Mouse (Mus musculus) MEL (cell line): ENCODE measurements around the gene Snap29. TPM values are rescaled to one million over a fixed set of nuclear protein-coding genes. Genes with fewer than 3 reads are reported as not detected.

Experiments used
- DNase-seq: peaks from one replicate; pipeline ENCODE4 v3.0.0; 2011; ENCODE audit warnings: low read depth, low spot score
- H3K27ac ChIP-seq: 2 replicates; pipeline ENCODE4 v1.5.1; 2012; ENCODE audit warnings: low read depth, mild to moderate bottlenecking, control low read depth, low read length, moderate library complexity; ENCODE audit not compliant: control insufficient read depth
- H3K27me3 ChIP-seq, 2 experiments: fragments of 150-350 bp in 1 of 2; sonication (generic) in 1 of 2; 2 replicates each; pipeline ENCODE4 v1.6.1; 2012; ENCODE audit warnings: low read length in 2 of 2, mild to moderate bottlenecking in 2 of 2, improper control_type of control experiment in 1 of 2, moderate library complexity in 1 of 2; ENCODE audit not compliant: insufficient read depth in 2 of 2, control insufficient read depth in 1 of 2
- H3K36me3 ChIP-seq, 2 experiments: 2 replicates each; pipeline ENCODE4 v1.6.1; 2012 to 2014; ENCODE audit warnings: low read length in 2 of 2, improper control_type of control experiment in 1 of 2, inconsistent platforms in 1 of 2, mild to moderate bottlenecking in 1 of 2; ENCODE audit not compliant: insufficient read depth in 2 of 2, control insufficient read depth in 1 of 2
- H3K4me1 ChIP-seq, 2 experiments: fragments of 150-350 bp in 1 of 2; sonication (generic) in 1 of 2; 2 replicates each; pipeline ENCODE4 v1.6.1; 2012; ENCODE audit warnings: low read length in 2 of 2, improper control_type of control experiment in 1 of 2, mild to moderate bottlenecking in 1 of 2; ENCODE audit not compliant: insufficient read depth in 2 of 2, control insufficient read depth in 1 of 2
- H3K4me3 ChIP-seq, 2 experiments: fragments of 150-350 bp in 1 of 2; sonication (generic) in 1 of 2; 2 replicates each; pipeline ENCODE4 v1.5.1; 2012; ENCODE audit warnings: low read depth in 2 of 2, low read length in 2 of 2, mild to moderate bottlenecking in 2 of 2, moderate library complexity in 2 of 2, control low read depth in 1 of 2, improper control_type of control experiment in 1 of 2; ENCODE audit not compliant: control insufficient read depth in 1 of 2, insufficient read depth in 1 of 2
- H3K79me2 ChIP-seq: 2 replicates; pipeline ENCODE4 v1.6.1; 2012; ENCODE audit warnings: mild to moderate bottlenecking, low read length, moderate library complexity; ENCODE audit not compliant: control insufficient read depth, poor library complexity, insufficient read depth
- H3K9ac ChIP-seq: 2 replicates; pipeline ENCODE4 v1.6.1; 2012; ENCODE audit warnings: low read depth, mild to moderate bottlenecking, control low read depth, low read length, moderate library complexity; ENCODE audit not compliant: control insufficient read depth, poor library complexity, severe bottlenecking
- H3K9me3 ChIP-seq: fragments of 150-350 bp; sonication (generic); replicated peaks from 2 replicates; pipeline ENCODE4 v1.6.1; 2012; ENCODE audit warnings: mild to moderate bottlenecking, low read length, improper control_type of control experiment, moderate library complexity; ENCODE audit not compliant: insufficient read depth
- BHLHE40 ChIP-seq: IDR thresholded peaks from 2 replicates; pipeline ENCODE4 v1.6.1; 2012; ENCODE audit warnings: low read depth, mild to moderate bottlenecking, inconsistent platforms, low read length, improper control_type of control experiment, borderline replicate concordance
- CHD2 ChIP-seq: IDR thresholded peaks from 2 replicates; pipeline ENCODE4 v1.6.1; 2011; ENCODE audit warnings: low read length, improper control_type of control experiment
- CTCF ChIP-seq, 3 experiments: IDR thresholded peaks in 2 of 3; conservative IDR thresholded peaks in 1 of 3; 2 replicates each; pipeline ENCODE4 v1.5.1; 2011 to 2012; ENCODE audit warnings: low read length in 3 of 3, low read depth in 2 of 3, mild to moderate bottlenecking in 2 of 3, improper control_type of control experiment in 1 of 3, inconsistent platforms in 1 of 3, mixed read lengths in 1 of 3, moderate library complexity in 1 of 3; ENCODE audit not compliant: control insufficient read depth in 1 of 3, insufficient read depth in 1 of 3, poor library complexity in 1 of 3, severe bottlenecking in 1 of 3
- ELF1 ChIP-seq: IDR thresholded peaks from 2 replicates; pipeline ENCODE4 v1.6.1; 2014; ENCODE audit warnings: low read depth, mild to moderate bottlenecking, inconsistent platforms, low read length, improper control_type of control experiment, moderate library complexity
- HCFC1 ChIP-seq: IDR thresholded peaks from 2 replicates; pipeline ENCODE4 v1.6.1; 2012; ENCODE audit warnings: low read depth, mild to moderate bottlenecking, inconsistent platforms, low read length, improper control_type of control experiment, moderate library complexity
- JUND ChIP-seq: IDR thresholded peaks from 2 replicates; pipeline ENCODE4 v1.6.1; 2011; ENCODE audit warnings: low read depth, mild to moderate bottlenecking, improper control_type of control experiment, low read length
- MAX ChIP-seq: IDR thresholded peaks from 2 replicates; pipeline ENCODE4 v1.6.1; 2011; ENCODE audit warnings: low read length, improper control_type of control experiment
- MYB ChIP-seq: IDR thresholded peaks from 2 replicates; pipeline ENCODE4 v1.6.1; 2011; ENCODE audit warnings: mild to moderate bottlenecking, low read depth, low read length, improper control_type of control experiment
- POLR2AphosphoS2 ChIP-seq: IDR thresholded peaks from 2 replicates; pipeline ENCODE4 v1.6.1; 2011; ENCODE audit warnings: low read length, improper control_type of control experiment
- POLR2AphosphoS5 ChIP-seq: IDR thresholded peaks from 2 replicates; pipeline ENCODE4 v1.6.1; 2012; ENCODE audit warnings: low read depth, borderline replicate concordance, mild to moderate bottlenecking, inconsistent platforms, low read length, moderate library complexity, mixed read lengths
- SMC3 ChIP-seq: IDR thresholded peaks from 2 replicates; pipeline ENCODE4 v1.6.1; 2011; ENCODE audit warnings: low read depth, low read length, improper control_type of control experiment
- TAL1 ChIP-seq: IDR thresholded peaks from 2 replicates; pipeline ENCODE4 v1.6.1; 2012; ENCODE audit warnings: mild to moderate bottlenecking, inconsistent platforms, low read length, moderate library complexity, mixed read lengths
- USF2 ChIP-seq, 2 experiments: IDR thresholded peaks; 2 replicates each; pipeline ENCODE4 v1.6.1; 2011 to 2012; ENCODE audit warnings: improper control_type of control experiment in 2 of 2, low read length in 2 of 2, borderline replicate concordance in 1 of 2, inconsistent platforms in 1 of 2, low read depth in 1 of 2, mild to moderate bottlenecking in 1 of 2; ENCODE audit not compliant: insufficient read depth in 1 of 2
- ZKSCAN1 ChIP-seq: IDR thresholded peaks from 2 replicates; pipeline ENCODE4 v1.6.1; 2012; ENCODE audit warnings: low read depth, mild to moderate bottlenecking, inconsistent platforms, low read length, improper control_type of control experiment, moderate library complexity
- ZNF384 ChIP-seq: IDR thresholded peaks from 2 replicates; pipeline ENCODE4 v1.6.1; 2012; ENCODE audit warnings: low read depth, mild to moderate bottlenecking, inconsistent platforms, low read length, improper control_type of control experiment
- polyA plus RNA-seq, 2 experiments: library from polyadenylated mRNA; stranded (reverse) in 1 of 2; unstranded in 1 of 2; fragments of >175 nt in 1 of 2; fragments of >200 nt in 1 of 2; gene quantifications; 2 replicates each; pipeline versions ENCODE4 v1.2.1 to v1.2.4; 2012; ENCODE audit warnings: low replicate concordance in 2 of 2, low read depth in 1 of 2; ENCODE audit not compliant: insufficient read length in 2 of 2, insufficient read depth in 1 of 2, missing spikeins in 1 of 2
- total RNA-seq: library from RNA; depleted of rRNA; stranded (reverse); fragments of 300-350 nt; gene quantifications from 2 replicates; pipeline ENCODE4 v1.2.3, GENCODE M21; 2012

Gene Snap29
- total and polyA plus RNA-seq, 3 experiments, result 11.6 to 11.8 TPM; not detected in 1

DNA sequence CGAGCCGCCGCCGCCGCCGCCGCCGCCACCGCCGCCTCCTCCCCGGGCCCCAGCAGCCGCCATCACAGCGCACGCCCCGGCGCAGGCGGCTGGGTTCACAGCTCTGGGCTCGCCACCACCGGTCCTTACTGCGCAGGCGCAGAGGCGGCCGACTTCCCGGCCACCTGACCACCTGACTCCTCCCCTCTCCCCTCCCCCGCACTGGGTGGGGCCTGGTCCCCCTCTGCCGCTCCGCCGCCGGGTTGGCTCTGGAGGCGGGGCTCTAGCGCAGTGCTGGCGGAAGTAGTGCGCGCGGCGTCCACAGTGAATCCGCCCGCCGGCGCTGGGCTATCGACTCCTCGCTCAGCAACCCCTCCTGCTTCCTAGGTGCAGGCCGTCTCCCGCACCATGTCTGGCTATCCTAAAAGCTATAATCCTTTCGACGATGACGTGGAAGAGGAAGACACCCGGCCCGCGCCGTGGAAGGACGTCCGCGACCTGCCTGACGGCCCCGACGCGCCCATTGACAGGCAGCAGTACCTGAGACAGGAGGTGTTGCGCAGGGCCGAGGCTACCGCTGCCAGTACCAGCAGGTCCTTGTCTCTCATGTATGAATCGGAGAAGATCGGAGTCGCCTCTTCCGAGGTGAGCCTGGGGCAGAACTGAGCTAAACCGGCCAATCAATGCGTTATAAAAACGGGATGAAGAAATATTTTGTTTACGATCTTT lies at the start of gene Snap29, which contains the start of gene Pi4ka (continued):
- TF ChIP-seq TAL1 (no peak), HCFC1 (peak; percentile 90), POLR2AphosphoS2 (peak; percentile 58; the same call in 1 of the 2 replicates), JUND (no peak), SMC3 (peak; percentile 8; the same call in 1 of the 2 replicates)

DNA sequence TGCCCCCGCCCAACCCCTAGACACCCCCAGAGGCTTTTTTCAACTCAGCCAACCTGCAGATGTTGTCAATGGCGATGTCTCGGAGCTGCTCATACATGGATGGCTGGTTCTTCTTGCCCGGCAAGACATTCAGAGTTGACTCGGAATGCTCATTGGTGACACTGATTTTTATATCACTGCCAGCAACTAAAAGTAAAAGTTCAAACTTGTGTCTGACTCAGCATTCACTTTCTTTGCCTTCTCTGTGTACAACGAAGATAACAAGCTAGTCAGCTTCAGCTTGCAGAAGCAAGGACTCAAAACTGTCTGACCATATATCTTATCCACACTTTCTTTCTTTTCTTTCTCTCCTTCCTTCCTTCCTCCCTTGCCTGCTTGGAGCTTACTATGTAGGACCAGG lies 49.8 kb upstream of the Snap29 start:
- Histone ChIP-seq H3K36me3 (peaks cover 0 to 3% of the 10 kb centered on the region in 2 experiments; a peak in 2 of 4 replicates), H3K9ac (no peak overlapping the region), H3K9me3 (no peaks in the 10 kb centered on the region), H3K4me3 (no peak overlapping the region), H3K27ac (no peak overlapping the region), H3K79me2 (no peaks in the 10 kb centered on the region), H3K27me3 (no peaks in the 10 kb centered on the region), H3K4me1 (no peaks in the 10 kb centered on the region)
- DNase-seq, result no peak
- TF ChIP-seq SMC3, result no peak
- no peak for TF ChIP-seq CHD2
- TF ChIP-seq ZKSCAN1, result no peak
- no peak for TF ChIP-seq USF2 (IDR thresholded peaks at IDR 0.05; ENCODE audit: borderline replicate concordance in 1 of 2, insufficient read depth in 1 of 2, low read depth in 1 of 2, low read length in 2 of 2)
- TF ChIP-seq POLR2AphosphoS5, result no peak
- no peak for TF ChIP-seq MAX

DNA sequence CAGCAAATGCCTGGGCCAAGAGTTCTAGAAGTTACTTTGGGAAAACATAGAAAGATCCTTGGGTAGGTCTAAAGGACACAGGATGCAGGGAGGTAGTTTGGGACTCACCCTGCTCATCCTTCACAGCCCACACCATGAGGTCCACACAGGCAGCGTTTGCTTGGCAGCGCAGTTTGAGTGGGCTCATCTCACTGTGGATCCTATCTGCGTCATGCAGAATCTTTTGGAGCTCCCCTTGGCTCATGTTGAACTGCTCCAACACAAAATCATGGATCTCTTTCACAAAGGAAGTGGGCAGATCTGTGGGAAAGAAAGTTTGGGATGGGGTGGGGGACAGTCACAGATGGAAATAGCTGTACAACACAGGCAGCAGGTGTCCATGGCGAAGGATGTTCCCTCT lies 47.0 kb upstream of the Snap29 start:
- no peak for TF ChIP-seq CTCF (IDR thresholded peaks at IDR 0.05 in 2 of 3, conservative IDR thresholded peaks at IDR 0.05 in 1 of 3; ENCODE audit: control insufficient read depth in 1 of 3, insufficient read depth in 1 of 3, low read depth in 2 of 3, low read length in 3 of 3, poor library complexity in 1 of 3, severe bottlenecking in 1 of 3)
- TF ChIP-seq ELF1, result no peak
- no peak for TF ChIP-seq POLR2AphosphoS2
- no peak for TF ChIP-seq BHLHE40
- no peak for TF ChIP-seq MYB
- no peak for TF ChIP-seq ZNF384
- no peak for TF ChIP-seq SMC3

More for the DNA sequence above, 47.0 kb upstream of the Snap29 start:
- no peaks in the 10 kb centered on the region for H3K27me3 ChIP-seq
- peaks cover 0 to 3% of the 10 kb centered on the region in 2 experiments; a peak in 1 of 4 replicates for H3K36me3 ChIP-seq
- H3K9ac ChIP-seq, result no peak overlapping the region
- H3K9me3 ChIP-seq, result no peaks in the 10 kb centered on the region
- no peak for DNase-seq
- no peak overlapping the region for H3K27ac ChIP-seq
- no peak overlapping the region for H3K4me3 ChIP-seq
- no peaks in the 10 kb centered on the region for H3K79me2 ChIP-seq
- no peaks in the 10 kb centered on the region for H3K4me1 ChIP-seq
